Mouse (Mus musculus) liver, embryonic 11.5 days (tissue): Measurements from ENCODE around the gene Poc1a. TPM values are rescaled to one million over a fixed set of nuclear protein-coding genes. Genes with fewer than 3 reads are reported as not detected.

Source experiments
- ATAC-seq: fragments of 200-750 bp; cut with Nextera tagmentation; replicated peaks from 2 replicates; pipeline ENCODE4 v1.8.0; 2017; ENCODE audit warnings: moderate number of reproducible peaks, mild to moderate bottlenecking, moderate TSS enrichment, moderate library complexity; ENCODE audit not compliant: low FRiP score
- DNase-seq: peaks from one replicate; pipeline ENCODE4 v3.0.0-alpha.2; 2017; ENCODE audit warnings: low spot score
- H3K27ac ChIP-seq: fragments of 300-500 bp; sonication (generic); 2 replicates; pipeline ENCODE4 v1.5.1; 2014; ENCODE audit warnings: mild to moderate bottlenecking, low read depth, low read length, control low read depth
- H3K27me3 ChIP-seq: fragments of 300-500 bp; sonication (generic); replicated peaks from 2 replicates; pipeline ENCODE4 v1.6.1; 2014; ENCODE audit warnings: low read length, mixed read lengths; ENCODE audit not compliant: control insufficient read depth, insufficient read depth
- H3K36me3 ChIP-seq: fragments of 300-500 bp; sonication (generic); 2 replicates; pipeline ENCODE4 v1.6.1; 2014; ENCODE audit warnings: mild to moderate bottlenecking, low read length, moderate library complexity, mixed read lengths; ENCODE audit not compliant: control insufficient read depth, insufficient read depth
- H3K4me1 ChIP-seq: fragments of 300-500 bp; sonication (generic); replicated peaks from 2 replicates; pipeline ENCODE4 v1.6.1; 2014; ENCODE audit warnings: low read length, mixed read lengths; ENCODE audit not compliant: control insufficient read depth, insufficient read depth
- H3K4me2 ChIP-seq: fragments of 300-500 bp; sonication (generic); 2 replicates; pipeline ENCODE4 v1.6.1; 2014; ENCODE audit warnings: mild to moderate bottlenecking, control low read depth, moderate library complexity
- H3K4me3 ChIP-seq: fragments of 300-500 bp; sonication (generic); 2 replicates; pipeline ENCODE4 v1.5.1; 2014; ENCODE audit warnings: low read depth, low read length, control low read depth
- H3K9ac ChIP-seq: fragments of 300-500 bp; sonication (generic); 2 replicates; pipeline ENCODE4 v1.6.1; 2014; ENCODE audit warnings: low read depth, low read length, control low read depth
- H3K9me3 ChIP-seq: fragments of 300-500 bp; sonication (generic); 2 replicates; pipeline ENCODE4 v1.6.1; 2016; ENCODE audit warnings: low read length, inconsistent platforms, mixed read lengths; ENCODE audit not compliant: control insufficient read depth
- WGBS: fragments of 180-500 bp; shearing (Covaris S2); extraction: QIAGEN DNeasy Blood & Tissue Kit; methylation state at CpG from one replicate; pipeline ENCODE4 v1.1.7; 2014; 5-methylcytosine and 5-hydroxymethylcytosine counted together
- polyA plus RNA-seq: library from polyadenylated mRNA; unstranded; fragments of >200 nt; fragmentation: Nextera tagmentation; extraction: Ambion mirVana; gene quantifications from 2 replicates; pipeline ENCODE4 v1.2.1, GENCODE M21; 2014

Gene Poc1a
- polyA plus RNA-seq, 1 experiment from 2014 or later: 36.6 TPM

DNA sequence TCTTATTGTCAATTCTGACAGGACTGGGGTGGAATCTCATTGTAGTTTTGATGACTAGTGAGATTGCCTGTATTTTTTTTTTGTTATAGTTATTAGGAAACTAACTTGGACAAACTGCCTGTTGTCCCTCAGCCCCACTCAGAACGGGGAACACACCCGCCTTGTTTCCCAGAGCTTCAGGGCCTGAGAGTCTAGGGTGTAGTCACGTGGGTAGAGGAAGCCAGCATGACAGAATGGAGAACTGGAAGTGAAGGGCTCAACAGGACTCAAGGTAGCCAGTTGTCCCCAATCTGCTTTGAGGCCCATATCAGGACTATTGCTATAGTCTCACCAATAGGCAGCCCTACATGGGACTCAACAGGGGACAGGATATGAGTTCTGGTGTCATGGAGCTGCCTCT, 29.0 kb downstream of the Poc1a start:
- H3K36me3 ChIP-seq: 0 out of 2 replicates have a peak, but pooled peaks cover 5% of the 10 kb centered on the region
- H3K9ac ChIP-seq: no peak overlapping the region
- 67% methylated on average over 3 of the region's 3 CpGs for WGBS
- ATAC-seq: no peak
- DNase-seq: no peak
- H3K4me3 ChIP-seq: no peak overlapping the region
- no peak overlapping the region for H3K4me2 ChIP-seq
- no peak overlapping the region for H3K27ac ChIP-seq
- H3K27me3 ChIP-seq: no peaks in the 10 kb centered on the region
- no peaks in the 10 kb centered on the region for H3K9me3 ChIP-seq
- 0 out of 2 replicates have a peak, but pooled peaks cover 10% of the 10 kb centered on the region for H3K4me1 ChIP-seq

DNA sequence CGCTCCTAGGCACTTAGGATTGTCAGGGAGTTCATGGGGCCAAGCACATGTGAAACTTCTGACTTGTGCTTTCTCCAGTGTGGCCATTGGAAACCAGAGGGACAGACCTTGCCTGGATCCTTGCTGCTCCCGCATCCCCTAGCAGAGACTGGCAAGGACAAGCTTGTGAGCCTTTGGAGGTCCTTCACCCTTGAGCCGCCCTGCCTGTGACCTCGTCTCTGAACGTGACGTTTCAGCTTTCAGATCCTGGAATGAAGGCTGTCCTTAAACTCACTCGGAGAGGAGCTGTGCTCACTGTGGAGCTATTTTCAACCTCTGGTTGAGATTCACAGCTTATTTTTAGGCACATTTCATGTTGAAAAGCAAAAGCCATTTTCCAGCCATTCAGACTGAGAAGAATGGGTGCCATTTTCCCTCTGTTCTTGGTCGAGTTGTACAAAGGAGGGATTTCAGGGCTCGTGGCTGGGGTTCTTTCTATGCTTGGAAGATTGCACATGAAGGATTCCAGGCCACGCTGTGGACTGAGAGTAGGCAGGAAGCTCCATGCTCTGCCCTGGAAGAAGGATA, 30.8 kb downstream of the Poc1a start:
- WGBS: 82% methylated on average over 10 of the region's 10 CpGs
- H3K4me2 ChIP-seq: no peak overlapping the region

DNA sequence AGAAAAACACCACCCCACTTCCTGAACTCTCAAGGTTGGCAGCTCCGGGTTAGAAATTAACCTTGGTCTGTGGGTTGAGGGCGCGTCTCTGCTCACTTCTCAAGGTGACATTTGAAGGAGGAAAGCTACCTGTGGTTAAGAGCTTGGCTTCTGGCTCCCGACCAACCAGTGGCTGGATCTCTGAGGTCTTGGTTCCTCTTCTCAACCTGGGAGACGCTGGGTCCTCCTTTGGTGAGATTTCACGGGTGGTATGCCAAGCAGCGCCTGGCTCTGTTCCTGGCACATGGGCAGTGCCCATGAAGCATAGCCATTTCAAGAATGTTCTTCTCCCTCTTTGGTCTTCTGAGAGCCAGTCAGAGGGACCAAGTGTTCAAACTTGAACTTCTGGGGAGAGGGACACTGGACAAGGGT, 32.1 kb downstream of the Poc1a start:
- no peak for DNase-seq

More for the DNA sequence above, 30.8 kb downstream of the Poc1a start:
- no peak for ATAC-seq
- 0 out of 2 replicates have a peak, but pooled peaks cover 5% of the 10 kb centered on the region for H3K36me3 ChIP-seq
- no peak overlapping the region for H3K27ac ChIP-seq
- H3K27me3 ChIP-seq: no peaks in the 10 kb centered on the region
- 0 out of 2 replicates have a peak, but pooled peaks cover 4% of the 10 kb centered on the region for H3K4me1 ChIP-seq
- H3K9me3 ChIP-seq: no peaks in the 10 kb centered on the region
- no peak for DNase-seq
- H3K4me3 ChIP-seq: no peak overlapping the region
- H3K9ac ChIP-seq: no peak overlapping the region

DNA sequence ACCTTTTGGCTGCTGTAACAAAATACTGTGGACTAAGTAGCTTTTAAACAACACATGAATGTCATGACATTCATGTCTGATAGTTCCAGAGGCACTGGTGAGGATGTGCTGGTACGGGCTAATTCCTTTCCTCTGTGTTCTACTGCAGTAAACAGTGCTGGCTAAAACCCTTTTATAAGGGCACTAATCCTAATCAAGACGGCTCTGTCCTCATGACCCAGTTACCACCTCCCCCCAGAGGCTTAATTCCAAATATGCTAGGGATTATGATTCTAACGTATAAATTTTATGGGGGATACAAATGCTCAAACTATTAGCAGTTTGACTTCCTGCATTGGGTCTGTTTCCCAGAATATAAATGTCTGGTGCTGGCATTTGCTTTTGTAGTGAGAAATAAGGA, 33.3 kb downstream of the Poc1a start:
- WGBS: 80% methylated on average over 3 of the region's 3 CpGs
- H3K27ac ChIP-seq: no peak overlapping the region

More for the DNA sequence above, 32.1 kb downstream of the Poc1a start:
- Histone ChIP-seq H3K27me3 (no peaks in the 10 kb centered on the region), H3K4me3 (no peak overlapping the region), H3K4me1 (0 out of 2 replicates have a peak, but pooled peaks cover 4% of the 10 kb centered on the region), H3K9ac (no peak overlapping the region), H3K27ac (no peak overlapping the region), H3K4me2 (no peak overlapping the region), H3K36me3 (0 out of 2 replicates have a peak, but pooled peaks cover 4% of the 10 kb centered on the region), H3K9me3 (no peaks in the 10 kb centered on the region)
- no peak for ATAC-seq
- 86% methylated on average over 7 of the region's 7 CpGs for WGBS

DNA sequence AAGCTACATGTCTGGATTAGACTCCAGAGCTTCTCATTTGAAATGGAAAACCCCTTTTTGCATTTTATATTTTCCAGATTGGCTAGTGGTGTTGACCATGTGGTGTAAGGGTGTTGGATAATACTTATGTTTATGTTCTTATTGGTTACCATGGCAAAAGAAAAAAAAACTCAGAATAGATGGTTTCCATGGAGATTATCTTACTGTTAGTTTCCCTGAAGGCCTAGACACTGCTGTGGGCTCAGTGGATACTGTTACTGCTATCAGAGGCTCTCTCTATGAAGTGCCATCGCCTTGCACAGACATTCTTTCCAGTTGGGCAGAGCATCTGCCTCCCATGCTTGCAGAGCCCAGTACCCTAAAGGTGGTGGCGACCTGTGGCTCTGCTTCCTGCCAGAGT, 37.2 kb downstream of the Poc1a start:
- 54% methylated on average over 2 of the region's 2 CpGs for WGBS
- no peak overlapping the region for H3K4me2 ChIP-seq
- H3K36me3 ChIP-seq: no peaks in the 10 kb centered on the region
- no peaks in the 10 kb centered on the region for H3K9me3 ChIP-seq
- no peak overlapping the region for H3K9ac ChIP-seq
- DNase-seq (no peak), ATAC-seq (no peak)
- H3K27me3 ChIP-seq: no peaks in the 10 kb centered on the region
- no peak overlapping the region for H3K4me3 ChIP-seq
- H3K27ac ChIP-seq: no peak overlapping the region
- H3K4me1 ChIP-seq: peaks cover 4% of the 10 kb centered on the region

More for the DNA sequence above, 33.3 kb downstream of the Poc1a start:
- no peaks in the 10 kb centered on the region for H3K36me3 ChIP-seq
- no peaks in the 10 kb centered on the region for H3K9me3 ChIP-seq
- no peak overlapping the region for H3K4me3 ChIP-seq
- H3K9ac ChIP-seq: no peak overlapping the region
- H3K4me2 ChIP-seq: no peak overlapping the region
- no peaks in the 10 kb centered on the region for H3K27me3 ChIP-seq
- H3K4me1 ChIP-seq: no peaks in the 10 kb centered on the region; the same call in none of the 2 replicates
- ATAC-seq: no peak
- DNase-seq: no peak

DNA sequence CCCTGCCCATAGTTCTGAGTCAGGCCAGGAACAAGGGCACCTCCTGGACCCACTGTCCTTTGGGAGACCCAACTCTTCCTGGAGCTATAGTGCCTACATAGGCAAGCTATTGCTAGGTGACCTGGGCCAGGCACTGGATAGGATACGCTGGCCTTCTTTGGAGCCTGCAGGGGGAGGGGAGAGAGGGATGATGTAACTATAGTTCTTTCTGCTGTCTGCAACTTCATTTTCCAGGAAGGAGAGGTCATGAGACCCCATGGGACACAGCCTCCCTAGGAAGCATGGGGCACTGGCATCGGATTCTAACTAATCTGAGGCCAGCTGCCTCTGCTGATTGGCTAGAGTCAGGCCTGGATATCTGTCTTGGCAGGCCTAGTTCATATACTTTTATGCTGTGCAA, 38.2 kb downstream of the Poc1a start:
- Histone ChIP-seq H3K36me3 (no peaks in the 10 kb centered on the region), H3K9me3 (no peaks in the 10 kb centered on the region), H3K4me1 (peaks cover 4% of the 10 kb centered on the region), H3K4me3 (no peak overlapping the region), H3K9ac (no peak overlapping the region), H3K27ac (no peak overlapping the region), H3K4me2 (no peak overlapping the region), H3K27me3 (no peaks in the 10 kb centered on the region)
- 54% methylated on average over 2 of the region's 2 CpGs for WGBS
- DNase-seq (no peak), ATAC-seq (no peak; the same call in 1 of the 2 replicates)

DNA sequence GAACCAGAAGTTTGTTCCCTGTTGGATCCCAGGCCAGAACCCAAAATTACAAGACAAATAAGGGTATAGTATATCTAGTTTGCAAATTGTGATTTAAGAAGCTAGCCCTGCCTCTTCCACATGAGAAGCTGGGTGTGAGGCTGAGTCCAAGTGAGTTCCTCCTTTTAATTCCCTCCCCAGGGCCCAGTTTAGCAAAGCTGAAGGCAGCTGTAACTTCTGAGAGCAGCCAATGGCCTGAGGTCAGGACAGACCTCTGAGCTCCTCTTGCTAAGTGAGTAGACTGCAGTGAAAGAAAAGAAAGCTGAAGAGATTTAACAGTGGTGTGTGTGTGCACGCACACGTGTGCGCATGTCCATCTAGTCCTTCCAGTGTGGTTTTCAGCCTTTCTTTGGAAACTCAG, 41.6 kb downstream of the Poc1a start:
- Histone ChIP-seq H3K4me1 (peaks cover 4% of the 10 kb centered on the region), H3K4me2 (no peak overlapping the region), H3K9ac (no peak overlapping the region), H3K9me3 (no peaks in the 10 kb centered on the region), H3K27me3 (no peaks in the 10 kb centered on the region), H3K36me3 (no peaks in the 10 kb centered on the region; the same call in 1 of the 2 replicates), H3K4me3 (no peak overlapping the region), H3K27ac (no peak overlapping the region)
- ATAC-seq (no peak), DNase-seq (no peak)
- 91% methylated on average over 3 of the region's 3 CpGs for WGBS

DNA sequence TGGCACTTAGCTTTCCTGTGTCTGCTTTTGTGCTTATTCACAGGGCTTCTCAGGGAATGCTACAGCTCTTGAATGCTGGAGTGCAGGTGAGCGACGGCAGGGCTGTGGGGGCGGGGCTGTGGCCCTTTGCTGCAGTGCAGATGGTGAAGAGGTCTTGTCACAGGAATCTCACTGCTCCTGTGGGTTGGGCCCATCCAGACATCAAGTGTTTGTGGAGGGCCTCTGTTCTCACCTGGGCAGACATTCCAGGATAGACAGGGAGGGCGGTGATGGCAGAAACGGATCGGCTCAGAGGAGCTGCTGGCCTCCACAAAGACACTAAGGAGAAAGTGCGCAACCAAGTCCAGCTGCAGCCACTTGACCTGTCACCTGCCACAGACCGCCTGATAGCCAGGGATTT, 45.4 kb downstream of the Poc1a start:
- 80% methylated on average over 8 of the region's 8 CpGs for WGBS
- Histone ChIP-seq H3K4me3 (no peak overlapping the region), H3K4me1 (no peaks in the 10 kb centered on the region; the same call in 1 of the 2 replicates), H3K27me3 (no peaks in the 10 kb centered on the region), H3K27ac (no peak overlapping the region), H3K9ac (no peak overlapping the region), H3K9me3 (no peaks in the 10 kb centered on the region), H3K36me3 (peaks cover 4% of the 10 kb centered on the region; the same call in 1 of the 2 replicates), H3K4me2 (no peak overlapping the region)
- no peak for DNase-seq
- no peak for ATAC-seq
